Mouse (Mus musculus) forebrain, embryonic 16.5 days (tissue): ENCODE results near the gene Tnfaip6. TPM values are rescaled to one million over a fixed set of nuclear protein-coding genes. Genes with fewer than 3 reads are reported as not detected.

Experiments used
- polyA plus RNA-seq: library from polyadenylated mRNA; unstranded; fragments of >200 nt; fragmentation: Nextera tagmentation; extraction: Ambion mirVana; gene quantifications from 2 replicates; pipeline ENCODE4 v1.2.1, GENCODE M21; 2015

Gene Tnfaip6
- polyA plus RNA-seq, 1 experiment from 2014 or later, result 4.6 TPM

Other genes with a start within 250 kb of the Tnfaip6 start
- gene Rbm43, start 102.8 kb upstream of the Tnfaip6 start, polyA plus RNA-seq, result 6.1 and 6.8 TPM in 2 replicates
- 4.9 and 7.2 TPM in 2 replicates for gene Nmi, start 64.5 kb upstream of the Tnfaip6 start, polyA plus RNA-seq
- 23.7 and 23.9 TPM in 2 replicates for gene Rif1, start 34.8 kb downstream of the Tnfaip6 start, polyA plus RNA-seq